Mouse (Mus musculus): ENCODE measurements around the gene Elk3.

GRCm38 (mm10) chr10:93201846-93202458 lies 109.0 kb downstream of the Elk3 start:
- TF ChIP-seq CTCF (IDR thresholded peaks at IDR 0.05; ENCODE audit: borderline replicate concordance, control insufficient read depth, extremely low read depth, insufficient read depth, low read length, poor library complexity) (no peak), POLR2A (IDR thresholded peaks at IDR 0.05; ENCODE audit: control insufficient read depth, extremely low read depth, insufficient read depth, low read length, poor library complexity) (no peak)
